Mouse (Mus musculus) CH12.LX (cell line): ENCODE measurements around the gene Cd5.

Source experiments
- CTCF ChIP-seq, 2 experiments: IDR thresholded peaks in 1 of 2; conservative IDR thresholded peaks in 1 of 2; 2 replicates each; pipeline ENCODE4 v1.5.1; 2011 to 2012; ENCODE audit warnings: low read depth in 2 of 2, low read length in 2 of 2, improper control_type of control experiment in 1 of 2, inconsistent platforms in 1 of 2, mild to moderate bottlenecking in 1 of 2, moderate library complexity in 1 of 2
- ELF1 ChIP-seq: IDR thresholded peaks from 2 replicates; pipeline ENCODE4 v1.6.1; 2014; ENCODE audit warnings: low read depth, mild to moderate bottlenecking, inconsistent platforms, low read length, improper control_type of control experiment
- EP300 ChIP-seq: IDR thresholded peaks from 2 replicates; pipeline ENCODE4 v1.6.1; 2011; ENCODE audit warnings: low read length, improper control_type of control experiment
- ETS1 ChIP-seq: conservative IDR thresholded peaks from 2 replicates; pipeline ENCODE4 v1.6.1; 2012; ENCODE audit warnings: low read depth, mild to moderate bottlenecking, inconsistent platforms, low read length, improper control_type of control experiment, moderate library complexity
- GABPA ChIP-seq: IDR thresholded peaks from 2 replicates; pipeline ENCODE4 v1.6.1; 2012; ENCODE audit warnings: low read depth, low read length, improper control_type of control experiment, inconsistent platforms; ENCODE audit not compliant: insufficient replicate concordance
- POLR2A ChIP-seq: IDR thresholded peaks from 2 replicates; pipeline ENCODE4 v1.6.1; 2011; ENCODE audit warnings: low read depth, mild to moderate bottlenecking, improper control_type of control experiment, low read length
- SMC3 ChIP-seq: IDR thresholded peaks from 2 replicates; pipeline ENCODE4 v1.6.1; 2011; ENCODE audit warnings: low read depth, low read length, improper control_type of control experiment
- ZKSCAN1 ChIP-seq: IDR thresholded peaks from 2 replicates; pipeline ENCODE4 v1.6.1; 2012; ENCODE audit warnings: low read depth, inconsistent platforms, low read length, improper control_type of control experiment, borderline replicate concordance
- ZMIZ1 ChIP-seq: IDR thresholded peaks from 2 replicates; pipeline ENCODE4 v1.6.1; 2012; ENCODE audit warnings: low read depth, mild to moderate bottlenecking, inconsistent platforms, low read length, improper control_type of control experiment
- ZNF384 ChIP-seq: IDR thresholded peaks from 2 replicates; pipeline ENCODE4 v1.6.1; 2012; ENCODE audit warnings: low read depth, low read length, improper control_type of control experiment, inconsistent platforms

DNA sequence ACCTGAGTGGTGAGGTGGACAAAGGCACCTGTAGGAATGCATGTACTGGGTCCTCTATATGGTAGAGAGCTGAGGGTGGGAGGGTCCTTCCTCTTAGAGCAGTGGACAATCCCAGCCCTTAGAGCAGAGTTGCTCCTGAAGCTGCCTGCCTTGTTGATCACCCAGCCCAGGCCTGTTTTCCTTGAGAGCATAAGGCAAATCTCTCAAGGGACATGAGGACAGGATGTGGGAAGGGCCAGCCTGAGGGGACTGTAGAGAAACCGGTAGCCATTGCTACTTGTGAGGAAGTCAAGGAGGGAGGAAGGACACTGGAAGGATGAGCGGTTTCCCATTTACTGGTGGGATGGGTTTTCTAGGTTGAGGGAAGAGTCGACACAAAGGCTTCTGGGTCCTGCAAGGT, 3.8 kb upstream of the Cd5 start:
- TF ChIP-seq POLR2A, result peak; percentile 31; the same call in 1 of the 2 replicates
- TF ChIP-seq ETS1, result no peak
- no peak for TF ChIP-seq ZKSCAN1
- no peak for TF ChIP-seq ZMIZ1
- TF ChIP-seq CTCF (conservative IDR thresholded peaks at IDR 0.05 in 1 of 2, IDR thresholded peaks at IDR 0.05 in 1 of 2; ENCODE audit: low read depth in 2 of 2, low read length in 2 of 2), result no peak
- no peak for TF ChIP-seq EP300
- TF ChIP-seq GABPA, result no peak
- no peak for TF ChIP-seq SMC3
- TF ChIP-seq ZNF384, result no peak
- TF ChIP-seq ELF1, result no peak
